Mouse (Mus musculus): ENCODE measurements at regions not wholly inside any gene's neighbourhood (a gene's known extent, or its start where the extent isn't known, plus 50 kb on each side); places are given as distances from the start of the nearest gene placed in this dataset.

- TF ChIP-seq CTCF (IDR thresholded peaks at IDR 0.05; ENCODE audit: low read depth, low read length) (no peak), POLR2A (IDR thresholded peaks at IDR 0.05; ENCODE audit: extremely low read depth, insufficient read depth, low read length) (no peak)
These were observed 103.4 kb downstream of the Sox2 start for GRCm38 (mm10) chr3:34753557-34753956.
